Mouse (Mus musculus) liver, embryonic 14.5 days (tissue): ENCODE data around the gene Spem1.

Experiments used
- CTCF ChIP-seq: IDR thresholded peaks from 2 replicates; pipeline ENCODE4 v1.5.1; 2016; ENCODE audit warnings: antibody characterized with exemption, low read depth, control low read depth
- EP300 ChIP-seq: IDR thresholded peaks from 2 replicates; pipeline ENCODE4 v1.6.1; 2016; ENCODE audit warnings: antibody characterized with exemption, low read depth

DNA sequence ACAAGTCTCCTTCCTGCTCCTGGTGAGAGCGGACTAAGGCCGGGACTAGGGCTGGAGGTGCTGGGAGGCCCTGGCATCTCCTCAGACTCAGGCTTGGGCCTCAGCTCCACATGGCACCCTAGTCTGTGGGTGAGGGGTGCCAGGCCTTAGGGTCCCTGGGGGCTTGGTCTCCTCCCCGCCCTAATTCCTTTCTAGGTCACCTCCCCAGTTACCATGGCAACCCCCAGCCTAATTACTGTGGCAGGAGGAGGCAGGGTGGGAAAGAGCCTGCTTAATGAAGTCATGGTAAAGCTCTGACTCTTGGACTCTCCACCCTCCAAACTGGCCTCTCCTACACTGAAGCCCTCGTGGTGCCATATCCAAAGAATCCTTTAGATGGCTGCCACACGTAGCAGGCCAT is 6.9 kb upstream of the Spem1 start:
- TF ChIP-seq CTCF = no peak
- no peak for TF ChIP-seq EP300
